Mouse (Mus musculus): ENCODE measurements around the gene 1810046K07Rik. TPM values are rescaled to one million over a fixed set of nuclear protein-coding genes. Genes with fewer than 3 reads are reported as not detected.
A peak's percentile ranks its signal among the peaks of the same experiment; 100 is the strongest.

The 1810046K07Rik gene
- total and polyA plus RNA-seq, 2 experiments, result 3.2 to 11.3 TPM

- Histone ChIP-seq H3K4me3 (ENCODE audit: insufficient read depth, low read depth, low read length) (no peak overlapping the region), H3K4me1 (ENCODE audit: control insufficient read depth, insufficient read depth, low read length) (peaks cover 2% of the 10 kb centered on the region; the same call in 1 of the 2 replicates), H3K9ac (ENCODE audit: low read depth, low read length) (no peak overlapping the region), H3K27me3 (ENCODE audit: control insufficient read depth, insufficient read depth, low read length) (no peaks in the 10 kb centered on the region), H3K27ac (replicated peaks; ENCODE audit: insufficient read depth, low read depth, low read length) (no peak overlapping the region), H3K79me2 (ENCODE audit: control insufficient read depth, insufficient read depth, low read length) (no peaks in the 10 kb centered on the region), H3K36me3 (ENCODE audit: control insufficient read depth, insufficient read depth, low read length) (no peaks in the 10 kb centered on the region)
- TF ChIP-seq CTCF (IDR thresholded peaks at IDR 0.05; ENCODE audit: low read depth, low read length) (no peak), POLR2A (IDR thresholded peaks at IDR 0.05; ENCODE audit: extremely low read depth, insufficient read depth, low read length) (no peak)
- 90% methylated on average over 5 of the region's 5 CpGs for WGBS
- no peak for DNase-seq (ENCODE audit: extremely low read depth, low read depth, low spot score)
These were observed 70.3 kb downstream of the 1810046K07Rik start for GRCm38 (mm10) chr9:51258426-51258825.

GRCm38 (mm10) chr9:51256780-51257502 lies 71.8 kb downstream of the 1810046K07Rik start:
- Histone ChIP-seq H3K4me1 (ENCODE audit: control insufficient read depth, insufficient read depth, low read length) (peaks cover 2% of the 10 kb centered on the region; the same call in 1 of the 2 replicates), H3K27ac (replicated peaks; ENCODE audit: insufficient read depth, low read depth, low read length) (no peak overlapping the region), H3K9ac (ENCODE audit: low read depth, low read length) (no peak overlapping the region), H3K27me3 (ENCODE audit: control insufficient read depth, insufficient read depth, low read length) (no peaks in the 10 kb centered on the region), H3K36me3 (ENCODE audit: control insufficient read depth, insufficient read depth, low read length) (no peaks in the 10 kb centered on the region), H3K79me2 (ENCODE audit: control insufficient read depth, insufficient read depth, low read length) (no peaks in the 10 kb centered on the region), H3K4me3 (ENCODE audit: insufficient read depth, low read depth, low read length) (no peak overlapping the region)
- 69% methylated on average over 4 of the region's 4 CpGs for WGBS
- DNase-seq (ENCODE audit: extremely low read depth, low read depth, low spot score), result peak; percentile 76
- no peak for TF ChIP-seq POLR2A (IDR thresholded peaks at IDR 0.05; ENCODE audit: extremely low read depth, insufficient read depth, low read length)
- no peak for TF ChIP-seq CTCF (IDR thresholded peaks at IDR 0.05; ENCODE audit: low read depth, low read length)

Other genes with a start within 250 kb of the 1810046K07Rik start
- gene 4833427G06Rik, start 226.8 kb downstream of the 1810046K07Rik start, total RNA-seq (2014; rRNA removed), result not detected in 2 replicates
- not detected in 2 replicates for gene 4833427G06Rik, start 226.8 kb downstream of the 1810046K07Rik start, polyA plus RNA-seq (2012; rRNA removed)
- gene Gm32742, start 163.4 kb downstream of the 1810046K07Rik start, total RNA-seq (2014; rRNA removed), result under 0.01 TPM in 1 of 2 replicates, not detected in the other
- not detected in 2 replicates for gene Gm32742, start 163.4 kb downstream of the 1810046K07Rik start, polyA plus RNA-seq (2012; rRNA removed)
- gene Pou2af1, start 115.2 kb downstream of the 1810046K07Rik start, total RNA-seq (2014; rRNA removed), result 0.37 and 1.0 TPM in 2 replicates
- gene Pou2af1, start 115.2 kb downstream of the 1810046K07Rik start, polyA plus RNA-seq (2012; rRNA removed), result 0.63 and 0.78 TPM in 2 replicates
- 0.07 and 0.09 TPM in 2 replicates for gene Colca2, start 50.3 kb downstream of the 1810046K07Rik start, total RNA-seq (2014; rRNA removed)
- gene Colca2, start 50.3 kb downstream of the 1810046K07Rik start, polyA plus RNA-seq (2012; rRNA removed), result 0.09 and 0.45 TPM in 2 replicates